Mouse (Mus musculus) testis, adult 2 months (tissue): ENCODE data around the gene Evc2.

Experiments
- CTCF ChIP-seq: fragments of 200-500 bp; IDR thresholded peaks from 2 replicates; pipeline ENCODE4 v1.5.1; 2012; ENCODE audit warnings: low read depth, mild to moderate bottlenecking, inconsistent platforms, low read length, moderate library complexity; ENCODE audit not compliant: control insufficient read depth, insufficient read depth, insufficient replicate concordance
- POLR2A ChIP-seq: fragments of 200-500 bp; IDR thresholded peaks from 2 replicates; pipeline ENCODE4 v1.6.1; 2012; ENCODE audit warnings: low read depth, mild to moderate bottlenecking, inconsistent platforms, low read length, moderate library complexity; ENCODE audit not compliant: control insufficient read depth

DNA sequence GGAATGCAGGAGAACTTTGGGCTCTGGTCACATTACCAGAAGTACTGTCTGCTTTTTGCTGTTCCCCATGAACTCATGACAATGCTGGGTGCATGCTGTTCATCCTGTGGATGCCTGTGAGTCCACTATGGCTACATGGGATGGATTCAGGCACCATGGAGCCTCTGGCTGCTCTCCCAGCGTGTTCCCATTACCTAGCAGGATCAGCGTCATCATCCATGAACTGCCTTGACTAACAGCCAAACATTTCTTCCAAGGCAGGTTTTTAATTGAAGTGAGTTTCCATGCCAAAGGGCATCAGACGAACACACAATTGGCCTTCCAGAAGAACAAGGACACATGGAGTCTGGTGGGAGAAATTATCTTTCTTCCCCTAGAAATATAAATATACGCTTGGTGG is 133.3 kb downstream of the Evc2 start:
- no peak for TF ChIP-seq CTCF
- no peak for TF ChIP-seq POLR2A
